Mouse (Mus musculus): ENCODE data around the gene Tns1.

DNA sequence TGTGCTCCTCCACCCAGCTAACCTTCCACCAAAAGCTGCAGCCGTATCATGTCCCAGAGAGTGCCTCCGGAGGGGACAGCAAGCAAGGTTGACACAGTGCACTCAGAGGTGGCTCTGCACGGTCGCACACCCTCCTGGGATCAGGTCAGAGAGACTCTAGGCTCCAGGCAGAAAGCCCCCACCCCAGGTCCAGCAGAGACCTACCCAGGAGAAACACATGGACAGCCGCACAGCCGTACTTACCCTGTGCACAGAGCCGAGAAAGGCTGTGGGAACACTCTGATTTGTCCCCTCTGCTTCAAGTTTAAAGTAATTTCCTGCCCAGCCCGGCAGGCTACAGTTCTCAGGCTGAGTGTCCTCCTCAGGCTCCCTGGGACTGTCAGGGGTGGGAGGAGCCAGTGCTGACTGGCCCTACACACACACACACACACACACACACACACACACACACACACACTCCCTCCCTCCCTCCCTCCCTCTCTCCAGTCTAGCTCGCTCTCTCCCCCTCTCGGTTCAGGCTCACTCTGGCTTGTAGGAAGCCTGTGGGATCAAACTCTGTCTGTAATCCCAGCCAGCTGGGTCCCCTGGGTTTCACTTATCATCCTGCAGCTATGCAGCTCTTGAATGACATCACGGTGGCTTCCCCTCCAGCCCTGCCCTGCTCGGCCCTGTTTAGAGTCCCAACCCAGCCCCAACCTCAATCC lies 161.4 kb downstream of the Tns1 start:
- TF ChIP-seq EP300 (IDR thresholded peaks at IDR 0.05; ENCODE audit: low read depth in 1 of 2, low read length in 2 of 2) (no peak), ETS1 (IDR thresholded peaks at IDR 0.05; ENCODE audit: low read depth, low read length) (no peak), CTCF (IDR thresholded peaks at IDR 0.05 in 2 of 3, conservative IDR thresholded peaks at IDR 0.05 in 1 of 3; ENCODE audit: control insufficient read depth in 1 of 3, insufficient read depth in 1 of 3, low read depth in 2 of 3, low read length in 3 of 3, poor library complexity in 1 of 3, severe bottlenecking in 1 of 3) (no peak), MAX (IDR thresholded peaks at IDR 0.05; ENCODE audit: low read length) (no peak), ZNF384 (IDR thresholded peaks at IDR 0.05; ENCODE audit: low read depth, low read length) (no peak), USF1 (IDR thresholded peaks at IDR 0.05; ENCODE audit: low read depth, low read length) (no peak), JUND (IDR thresholded peaks at IDR 0.05; ENCODE audit: low read depth, low read length) (no peak), RAD21 (IDR thresholded peaks at IDR 0.05; ENCODE audit: low read depth, low read length) (no peak), SIN3A (IDR thresholded peaks at IDR 0.05; ENCODE audit: low read length) (no peak), NELFE (IDR thresholded peaks at IDR 0.05; ENCODE audit: low read depth, low read length) (no peak)
